Mouse (Mus musculus): Measurements from ENCODE around the gene Rhbg. TPM values are rescaled to one million over a fixed set of nuclear protein-coding genes. Genes with fewer than 3 reads are reported as not detected.
A peak's percentile ranks its signal among the peaks of the same experiment; 100 is the strongest.

Rhbg gene
- polyA plus RNA-seq, 1 experiment = 94.4 TPM

- TF ChIP-seq POLR2A (IDR thresholded peaks at IDR 0.05; ENCODE audit: low read depth, low read length) (no peak), CTCF (conservative IDR thresholded peaks at IDR 0.05; ENCODE audit: insufficient read depth, insufficient read length, low read depth, low read length) (peak; percentile 45; the same call in 1 of the 2 replicates)
- H3K27me3 ChIP-seq (replicated peaks; ENCODE audit: control insufficient read depth, insufficient read depth, low read length) = no peaks in the 10 kb centered on the region
- no peaks in the 10 kb centered on the region for H3K36me3 ChIP-seq (ENCODE audit: control insufficient read depth, insufficient read depth, low read length)
- H3K4me3 ChIP-seq (ENCODE audit: insufficient read depth, low read depth, low read length) = no peak overlapping the region
- no peaks in the 10 kb centered on the region for H3K4me1 ChIP-seq (ENCODE audit: control insufficient read depth, insufficient read depth, low read length)
- WGBS = 27% methylated on average over 3 of the region's 3 CpGs
- H3K27ac ChIP-seq (ENCODE audit: insufficient read depth, low read depth, low read length) = no peak overlapping the region
- no peak for DNase-seq
These were observed 19.3 kb downstream of the Rhbg start for GRCm38 (mm10) chr3:88235216-88235615.

GRCm38 (mm10) chr3:88234041-88234440 lies 20.5 kb downstream of the Rhbg start:
- no peaks in the 10 kb centered on the region for H3K36me3 ChIP-seq (ENCODE audit: control insufficient read depth, insufficient read depth, low read length)
- no peak overlapping the region for H3K27ac ChIP-seq (ENCODE audit: insufficient read depth, low read depth, low read length)
- no peak for DNase-seq
- 43% methylated on average over 8 of the region's 8 CpGs for WGBS
- H3K4me1 ChIP-seq (ENCODE audit: control insufficient read depth, insufficient read depth, low read length) = no peaks in the 10 kb centered on the region
- TF ChIP-seq POLR2A (IDR thresholded peaks at IDR 0.05; ENCODE audit: low read depth, low read length) (no peak), CTCF (conservative IDR thresholded peaks at IDR 0.05; ENCODE audit: insufficient read depth, insufficient read length, low read depth, low read length) (no peak)
- H3K4me3 ChIP-seq (ENCODE audit: insufficient read depth, low read depth, low read length) = no peak overlapping the region
- no peaks in the 10 kb centered on the region for H3K27me3 ChIP-seq (replicated peaks; ENCODE audit: control insufficient read depth, insufficient read depth, low read length)

- WGBS = 61% methylated on average over 7 of the region's 7 CpGs
These were observed 21.5 kb downstream of the Rhbg start for GRCm38 (mm10) chr3:88232851-88233649.

GRCm38 (mm10) chr3:88232301-88232702 lies 22.2 kb downstream of the Rhbg start:
- TF ChIP-seq POLR2A (IDR thresholded peaks at IDR 0.05; ENCODE audit: low read depth, low read length) (no peak), CTCF (conservative IDR thresholded peaks at IDR 0.05; ENCODE audit: insufficient read depth, insufficient read length, low read depth, low read length) (no peak)
- Histone ChIP-seq H3K36me3 (ENCODE audit: control insufficient read depth, insufficient read depth, low read length) (no peaks in the 10 kb centered on the region), H3K4me3 (ENCODE audit: insufficient read depth, low read depth, low read length) (no peak overlapping the region), H3K4me1 (ENCODE audit: control insufficient read depth, insufficient read depth, low read length) (no peaks in the 10 kb centered on the region), H3K27me3 (replicated peaks; ENCODE audit: control insufficient read depth, insufficient read depth, low read length) (no peaks in the 10 kb centered on the region), H3K27ac (ENCODE audit: insufficient read depth, low read depth, low read length) (no peak overlapping the region)
- DNase-seq = no peak
- WGBS = 48% methylated on average over 7 of the region's 7 CpGs

More at GRCm38 (mm10) chr3:88232851-88233649, 21.5 kb downstream of the Rhbg start:
- TF ChIP-seq POLR2A (IDR thresholded peaks at IDR 0.05; ENCODE audit: low read depth, low read length) (no peak), CTCF (conservative IDR thresholded peaks at IDR 0.05; ENCODE audit: insufficient read depth, insufficient read length, low read depth, low read length) (no peak)
- no peak for DNase-seq
- Histone ChIP-seq H3K36me3 (ENCODE audit: control insufficient read depth, insufficient read depth, low read length) (no peaks in the 10 kb centered on the region), H3K4me3 (ENCODE audit: insufficient read depth, low read depth, low read length) (no peak overlapping the region), H3K4me1 (ENCODE audit: control insufficient read depth, insufficient read depth, low read length) (no peaks in the 10 kb centered on the region), H3K27me3 (replicated peaks; ENCODE audit: control insufficient read depth, insufficient read depth, low read length) (no peaks in the 10 kb centered on the region), H3K27ac (ENCODE audit: insufficient read depth, low read depth, low read length) (no peak overlapping the region)

GRCm38 (mm10) chr3:88231061-88231641 lies 23.4 kb downstream of the Rhbg start:
- Histone ChIP-seq H3K4me1 (ENCODE audit: control insufficient read depth, insufficient read depth, low read length) (no peaks in the 10 kb centered on the region), H3K36me3 (ENCODE audit: control insufficient read depth, insufficient read depth, low read length) (no peaks in the 10 kb centered on the region), H3K4me3 (ENCODE audit: insufficient read depth, low read depth, low read length) (no peak overlapping the region), H3K27ac (ENCODE audit: insufficient read depth, low read depth, low read length) (no peak overlapping the region), H3K27me3 (replicated peaks; ENCODE audit: control insufficient read depth, insufficient read depth, low read length) (no peaks in the 10 kb centered on the region)
- WGBS = 68% methylated on average over 1 of the region's 1 CpGs
- TF ChIP-seq POLR2A (IDR thresholded peaks at IDR 0.05; ENCODE audit: low read depth, low read length) (no peak), CTCF (conservative IDR thresholded peaks at IDR 0.05; ENCODE audit: insufficient read depth, insufficient read length, low read depth, low read length) (no peak)
- no peak for DNase-seq

GRCm38 (mm10) chr3:88230262-88231047 lies 24.1 kb downstream of the Rhbg start:
- Histone ChIP-seq H3K27me3 (replicated peaks; ENCODE audit: control insufficient read depth, insufficient read depth, low read length) (no peaks in the 10 kb centered on the region), H3K36me3 (ENCODE audit: control insufficient read depth, insufficient read depth, low read length) (no peaks in the 10 kb centered on the region)
- WGBS = 18% methylated on average over 17 of the region's 17 CpGs

More at GRCm38 (mm10) chr3:88230262-88231047, 24.1 kb downstream of the Rhbg start:
- peak; percentile 31 for DNase-seq
- Histone ChIP-seq H3K4me3 (ENCODE audit: insufficient read depth, low read depth, low read length) (no peak overlapping the region), H3K4me1 (ENCODE audit: control insufficient read depth, insufficient read depth, low read length) (no peaks in the 10 kb centered on the region), H3K27ac (ENCODE audit: insufficient read depth, low read depth, low read length) (no peak overlapping the region)
- no peak for TF ChIP-seq POLR2A (IDR thresholded peaks at IDR 0.05; ENCODE audit: low read depth, low read length)
- no peak for TF ChIP-seq CTCF (conservative IDR thresholded peaks at IDR 0.05; ENCODE audit: insufficient read depth, insufficient read length, low read depth, low read length)
